Mouse (Mus musculus): ENCODE data around the gene Gbf1. TPM values are rescaled to one million over a fixed set of nuclear protein-coding genes. Genes with fewer than 3 reads are reported as not detected.

The Gbf1 gene
- total and polyA plus RNA-seq, 3 experiments, result 23.7 to 400 (median 54.1) TPM

- Histone ChIP-seq H3K4me3 (ENCODE audit: control insufficient read depth in 1 of 2, insufficient read depth in 1 of 2, low read depth in 2 of 2, low read length in 2 of 2) (peak overlapping the region; percentile 78 to 85), H3K9me3 (replicated peaks; ENCODE audit: insufficient read depth, low read length) (no peaks in the 10 kb centered on the region), H3K79me2 (ENCODE audit: control insufficient read depth, insufficient read depth, low read length, poor library complexity) (peaks cover 2% of the 10 kb centered on the region; the same call in 1 of the 2 replicates), H3K36me3 (ENCODE audit: control insufficient read depth in 1 of 2, insufficient read depth in 2 of 2, low read length in 2 of 2) (peaks cover 0 to 5% of the 10 kb centered on the region in 2 experiments; a peak in 2 of 4 replicates), H3K27ac (ENCODE audit: control insufficient read depth, low read depth, low read length) (peak overlapping the region; percentile 10), H3K27me3 (ENCODE audit: control insufficient read depth in 1 of 2, insufficient read depth in 2 of 2, low read length in 2 of 2) (no peaks in the 10 kb centered on the region), H3K9ac (ENCODE audit: control insufficient read depth, low read depth, low read length, poor library complexity, severe bottlenecking) (peak overlapping the region; percentile 75), H3K4me1 (ENCODE audit: control insufficient read depth in 1 of 2, insufficient read depth in 2 of 2, low read length in 2 of 2) (peaks cover 0 to 18% of the 10 kb centered on the region in 2 experiments; a peak in 2 of 4 replicates)
- TF ChIP-seq MAX (IDR thresholded peaks at IDR 0.05; ENCODE audit: low read length) (0 out of 2 replicates have a peak, but pooled peaks have one; percentile 24), GATA1 (IDR thresholded peaks at IDR 0.05; ENCODE audit: low read depth, low read length) (no peak), MYC (IDR thresholded peaks at IDR 0.05; ENCODE audit: low read depth, low read length) (no peak), NRF1 (IDR thresholded peaks at IDR 0.05; ENCODE audit: insufficient read depth, low read depth, low read length, poor library complexity, severe bottlenecking) (peak; percentile 20; the same call in 1 of the 2 replicates)
- peak; percentile 69 for DNase-seq (ENCODE audit: low read depth, low spot score)
These were observed 175.3 kb downstream of the Gbf1 start for GRCm38 (mm10) chr19:46327531-46328064.

DNA sequence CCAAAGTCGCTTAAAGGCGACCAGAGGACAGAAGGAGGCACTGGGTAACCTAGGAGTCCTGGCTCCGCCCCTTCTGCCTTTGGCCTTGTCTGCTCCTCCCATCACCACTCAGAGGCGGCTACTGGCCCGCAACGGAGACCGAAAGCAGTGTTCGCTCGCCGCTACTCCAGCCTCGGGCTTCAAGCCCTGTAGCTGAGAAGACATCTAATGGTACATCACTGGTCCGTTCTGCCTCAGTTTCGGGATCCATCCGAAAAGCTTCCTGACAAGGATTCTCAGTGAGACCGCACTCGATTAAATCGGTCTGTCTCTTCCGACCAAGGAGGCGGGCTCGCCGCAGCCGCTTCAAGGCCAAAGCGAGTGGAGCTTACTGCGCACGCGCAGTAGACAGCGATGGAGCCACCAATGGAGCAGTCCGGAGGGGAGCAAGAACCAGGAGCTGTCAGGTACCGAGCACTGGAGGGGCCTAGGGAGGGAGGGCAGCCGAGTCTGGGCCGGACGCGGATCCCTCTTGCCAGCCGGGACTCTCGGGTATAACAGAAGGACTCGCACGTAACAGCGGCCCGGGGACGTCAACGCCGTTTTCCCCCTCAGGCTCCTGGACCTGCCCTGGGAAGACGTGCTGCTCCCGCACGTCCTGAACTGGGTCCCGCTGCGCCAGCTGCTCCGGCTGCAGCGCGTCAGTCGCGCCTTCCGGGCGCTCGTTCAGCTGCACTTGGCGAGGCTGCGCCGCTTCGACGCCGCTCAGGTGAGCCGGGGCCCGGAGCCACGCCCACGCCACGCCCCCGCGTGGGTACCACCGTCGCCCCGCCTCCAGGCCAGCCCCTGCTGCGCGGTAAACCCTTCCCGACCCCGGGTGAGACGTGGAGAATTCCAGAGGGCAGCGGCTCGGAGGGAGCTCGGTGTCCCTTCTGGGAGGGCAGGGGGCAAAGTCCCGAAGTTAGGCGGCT lies 176.0 kb downstream of the Gbf1 start, which contains the start of gene Fbxl15:
Gene Fbxl15 (plus strand): TSS at position 104 of the 950 bp plus-strand sequence.
- H3K4me3 ChIP-seq (ENCODE audit: control insufficient read depth in 1 of 2, insufficient read depth in 1 of 2, low read depth in 2 of 2, low read length in 2 of 2), result peak within 1 kb of the TSS; percentile 78 to 85
- peaks cover 2% of the 10 kb centered on the region; the same call in 1 of the 2 replicates for H3K79me2 ChIP-seq (ENCODE audit: control insufficient read depth, insufficient read depth, low read length, poor library complexity)
- H3K27ac ChIP-seq (ENCODE audit: control insufficient read depth, low read depth, low read length), result peak within 1 kb of the TSS; percentile 85
- H3K27me3 ChIP-seq (ENCODE audit: control insufficient read depth in 1 of 2, insufficient read depth in 2 of 2, low read length in 2 of 2), result no peaks in the 10 kb centered on the region
- peaks cover 0 to 5% of the 10 kb centered on the region in 2 experiments; a peak in 2 of 4 replicates for H3K36me3 ChIP-seq (ENCODE audit: control insufficient read depth in 1 of 2, insufficient read depth in 2 of 2, low read length in 2 of 2)
- peaks cover 0 to 18% of the 10 kb centered on the region in 2 experiments; a peak in 2 of 4 replicates for H3K4me1 ChIP-seq (ENCODE audit: control insufficient read depth in 1 of 2, insufficient read depth in 2 of 2, low read length in 2 of 2)
- H3K9me3 ChIP-seq (replicated peaks; ENCODE audit: insufficient read depth, low read length), result no peaks in the 10 kb centered on the region
- DNase-seq (ENCODE audit: low read depth, low spot score), result peak; percentile 99
- H3K9ac ChIP-seq (ENCODE audit: control insufficient read depth, low read depth, low read length, poor library complexity, severe bottlenecking), result peak within 1 kb of the TSS; percentile 75
- TF ChIP-seq EP300 (IDR thresholded peaks at IDR 0.05; ENCODE audit: low read depth in 1 of 2, low read length in 2 of 2) (no peak; a peak in 1 of 4 replicates), CTCF (IDR thresholded peaks at IDR 0.05 in 2 of 3, conservative IDR thresholded peaks at IDR 0.05 in 1 of 3; ENCODE audit: control insufficient read depth in 1 of 3, insufficient read depth in 1 of 3, low read depth in 2 of 3, low read length in 3 of 3, poor library complexity in 1 of 3, severe bottlenecking in 1 of 3) (no peak), ZKSCAN1 (IDR thresholded peaks at IDR 0.05; ENCODE audit: low read depth, low read length) (no peak), BHLHE40 (IDR thresholded peaks at IDR 0.05; ENCODE audit: borderline replicate concordance, low read depth, low read length) (no peak), USF2 (IDR thresholded peaks at IDR 0.05; ENCODE audit: borderline replicate concordance in 1 of 2, insufficient read depth in 1 of 2, low read depth in 1 of 2, low read length in 2 of 2) (no peak), CHD2 (IDR thresholded peaks at IDR 0.05; ENCODE audit: low read length) (no peak), ZNF384 (IDR thresholded peaks at IDR 0.05; ENCODE audit: low read depth, low read length) (no peak), POLR2AphosphoS2 (IDR thresholded peaks at IDR 0.05; ENCODE audit: low read length) (peak; percentile 95), MEF2A (IDR thresholded peaks at IDR 0.05; ENCODE audit: extremely low read depth, insufficient replicate concordance, low read depth, low read length, poor library complexity, severe bottlenecking) (no peak), NELFE (IDR thresholded peaks at IDR 0.05; ENCODE audit: low read depth, low read length) (peak; percentile 95), MAX (IDR thresholded peaks at IDR 0.05; ENCODE audit: low read length) (peak; percentile 43; the same call in 1 of the 2 replicates), USF1 (IDR thresholded peaks at IDR 0.05; ENCODE audit: low read depth, low read length) (peak; percentile 50; the same call in 1 of the 2 replicates), GATA1 (IDR thresholded peaks at IDR 0.05; ENCODE audit: low read depth, low read length) (0 out of 2 replicates have a peak, but pooled peaks have one; percentile 50), TAL1 (IDR thresholded peaks at IDR 0.05; ENCODE audit: low read length) (no peak), TBP (IDR thresholded peaks at IDR 0.05; ENCODE audit: low read depth, low read length) (peak; percentile 88), CHD1 (IDR thresholded peaks at IDR 0.05; ENCODE audit: low read depth, low read length) (no peak), MAZ (IDR thresholded peaks at IDR 0.05; ENCODE audit: low read depth, low read length) (peak; percentile 90), ZMIZ1 (IDR thresholded peaks at IDR 0.05; ENCODE audit: low read depth, low read length) (peak; percentile 94), GABPA (IDR thresholded peaks at IDR 0.05; ENCODE audit: low read depth, low read length) (no peak), RAD21 (IDR thresholded peaks at IDR 0.05; ENCODE audit: low read depth, low read length) (no peak), POLR2A (IDR thresholded peaks at IDR 0.05; ENCODE audit: control insufficient read depth in 1 of 2, insufficient read depth in 1 of 2, low read depth in 1 of 2, low read length in 2 of 2, poor library complexity in 1 of 2) (peak; percentile 87 to 97), RCOR1 (IDR thresholded peaks at IDR 0.05; ENCODE audit: low read depth, low read length) (no peak; the same call in 1 of the 2 replicates), MAFK (IDR thresholded peaks at IDR 0.05; ENCODE audit: borderline replicate concordance, low read depth, low read length) (no peak), MYB (IDR thresholded peaks at IDR 0.05; ENCODE audit: low read depth, low read length) (no peak), MXI1 (IDR thresholded peaks at IDR 0.05; ENCODE audit: low read depth, low read length) (peak; percentile 88)

Data from MEL (cell line).